Mouse (Mus musculus) kidney, adult 11 months (tissue): ENCODE data around the gene Pygm.

Source experiments
- DNase-seq: peaks from one replicate; pipeline ENCODE4 v3.0.0; 2022

Gene Pygm

GRCm38 (mm10) chr19:6386234-6386633 lies 2.0 kb downstream of the Pygm start:
- no peak for DNase-seq

- DNase-seq: no peak
These were observed 3.8 kb downstream of the Pygm start for GRCm38 (mm10) chr19:6388006-6388405.

GRCm38 (mm10) chr19:6389803-6390202 lies 5.6 kb downstream of the Pygm start:
- no peak for DNase-seq

- DNase-seq: no peak
These were observed 6.1 kb downstream of the Pygm start for GRCm38 (mm10) chr19:6390251-6390650.

- DNase-seq: no peak
These were observed 8.7 kb downstream of the Pygm start for GRCm38 (mm10) chr19:6392743-6393393.

GRCm38 (mm10) chr19:6393637-6394036 lies 9.4 kb downstream of the Pygm start:
- DNase-seq: no peak

GRCm38 (mm10) chr19:6396237-6396636 lies 12.0 kb downstream of the Pygm start:
- DNase-seq: no peak

- peak; percentile 56 for DNase-seq
These were observed 13.5 kb downstream of the Pygm start for GRCm38 (mm10) chr19:6397582-6398249.

GRCm38 (mm10) chr19:6398447-6399284 lies 14.5 kb downstream of the Pygm start:
- DNase-seq: peak; percentile 66

GRCm38 (mm10) chr19:6399285-6400095 lies 15.3 kb downstream of the Pygm start, which contains the start of gene Rasgrp2:
Gene Rasgrp2 (plus strand): TSS chr19:6399340.
- peak; percentile 52 for DNase-seq

GRCm38 (mm10) chr19:6400096-6401086 lies 16.2 kb downstream of the Pygm start:
- DNase-seq: no peak

- peak; percentile 74 for DNase-seq
These were observed 17.1 kb downstream of the Pygm start for GRCm38 (mm10) chr19:6401131-6401815.

GRCm38 (mm10) chr19:6401951-6402350 lies 17.8 kb downstream of the Pygm start:
- DNase-seq: peak; percentile 67

GRCm38 (mm10) chr19:6403869-6404268 lies 19.7 kb downstream of the Pygm start:
- DNase-seq: no peak

- DNase-seq: no peak
These were observed 21.2 kb downstream of the Pygm start for GRCm38 (mm10) chr19:6405433-6405832.

GRCm38 (mm10) chr19:6407109-6407508 lies 22.9 kb downstream of the Pygm start:
- no peak for DNase-seq

GRCm38 (mm10) chr19:6407816-6408510 lies 23.8 kb downstream of the Pygm start:
- no peak for DNase-seq

- DNase-seq: no peak
These were observed 24.6 kb downstream of the Pygm start for GRCm38 (mm10) chr19:6408749-6409148.

- DNase-seq: no peak
These were observed 25.0 kb downstream of the Pygm start for GRCm38 (mm10) chr19:6409176-6409575.

- DNase-seq: no peak
These were observed 25.7 kb downstream of the Pygm start for GRCm38 (mm10) chr19:6409936-6410335.
